Mouse (Mus musculus) G1E (cell line): ENCODE data around the gene Pdzd7. TPM values are rescaled to one million over a fixed set of nuclear protein-coding genes. Genes with fewer than 3 reads are reported as not detected.
A peak's percentile ranks its signal among the peaks of the same experiment; 100 is the strongest.

Source experiments
- ATAC-seq: 2 replicates; pipeline ENCODE4 v1.8.0; 2016; ENCODE audit warnings: mild to moderate bottlenecking; ENCODE audit not compliant: insufficient number of reproducible peaks, poor library complexity, low FRiP score, severe bottlenecking; ENCODE audit errors: extremely low read depth
- DNase-seq: peaks from one replicate; pipeline ENCODE4 v3.0.0; 2012; ENCODE audit warnings: low spot score
- H3K27me3 ChIP-seq: 2 replicates; pipeline ENCODE4 v1.6.1; 2012; ENCODE audit warnings: mild to moderate bottlenecking, low read length, inconsistent platforms; ENCODE audit not compliant: insufficient read depth
- H3K36me3 ChIP-seq: replicated peaks from 2 replicates; pipeline ENCODE3; 2012; ENCODE audit warnings: mild to moderate bottlenecking, inconsistent platforms
- H3K4me1 ChIP-seq: 2 replicates; pipeline ENCODE4 v1.6.1; 2012; ENCODE audit warnings: low read depth, low read length, inconsistent platforms, mixed read lengths; ENCODE audit not compliant: insufficient read depth
- H3K4me3 ChIP-seq: 2 replicates; pipeline ENCODE4 v1.5.1; 2012; ENCODE audit warnings: low read depth, mild to moderate bottlenecking, inconsistent platforms, low read length, moderate library complexity, mixed read lengths
- H3K9me3 ChIP-seq: replicated peaks from 2 replicates; pipeline ENCODE4 v1.6.1; 2012; ENCODE audit warnings: inconsistent platforms
- CTCF ChIP-seq: IDR thresholded peaks from 2 replicates; pipeline ENCODE4 v1.5.1; 2012; ENCODE audit warnings: low read depth, low read length, inconsistent platforms, mixed read lengths
- GATA1 ChIP-seq: IDR thresholded peaks from 2 replicates; pipeline ENCODE4 v1.6.1; 2012; ENCODE audit warnings: borderline replicate concordance, low read length, inconsistent platforms, mixed read lengths
- GATA2 ChIP-seq: IDR thresholded peaks from 2 replicates; pipeline ENCODE4 v1.6.1; 2012; ENCODE audit warnings: low read depth, low read length, inconsistent platforms, borderline replicate concordance
- POLR2AphosphoS5 ChIP-seq: IDR thresholded peaks from 2 replicates; pipeline ENCODE4 v1.6.1; 2012; ENCODE audit warnings: low read depth, low read length, inconsistent platforms; ENCODE audit not compliant: insufficient replicate concordance
- TAL1 ChIP-seq: conservative IDR thresholded peaks from 2 replicates; pipeline ENCODE4 v1.6.1; 2012; ENCODE audit warnings: low read depth, low read length, inconsistent platforms, mixed read lengths
- polyA plus RNA-seq: library from polyadenylated mRNA; stranded (reverse); fragments of >175 nt; gene quantifications from 2 replicates; pipeline ENCODE4 v1.2.3, GENCODE M21; 2012
- total RNA-seq, 2 experiments: library from RNA; stranded (forward) in 1 of 2; stranded (reverse) in 1 of 2; fragments of 200-1000 nt in 1 of 2; fragments of >200 nt in 1 of 2; fragmentation: Nextera tagmentation in 1 of 2; gene quantifications; 2 replicates each; pipeline ENCODE4 v1.2.3; 2014 to 2017

Gene Pdzd7
- total and polyA plus RNA-seq, 3 experiments: 0.04 to 0.05 TPM; not detected in 1

DNA sequence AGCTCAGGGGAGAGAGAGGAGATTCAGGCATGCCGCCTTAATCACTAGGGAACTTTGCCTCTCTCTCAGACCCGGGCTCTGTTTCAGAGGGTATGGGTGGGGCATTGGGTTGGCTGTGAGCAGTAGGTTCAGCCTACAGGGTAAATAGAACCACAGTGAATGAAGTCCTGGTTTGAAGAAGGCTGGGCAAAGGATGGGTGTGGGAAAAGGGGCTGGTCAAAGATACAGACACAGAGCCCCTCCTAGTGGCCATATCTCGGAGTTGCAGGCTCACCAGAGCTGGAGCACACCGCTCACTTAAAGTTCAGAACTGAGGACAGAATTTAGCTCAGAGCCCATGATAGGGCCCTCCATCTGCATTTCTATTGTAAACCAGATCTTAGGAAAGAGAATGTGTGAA is 13.7 kb downstream of the Pdzd7 start:
- H3K9me3 ChIP-seq: no peaks in the 10 kb centered on the region
- no peak overlapping the region for H3K4me3 ChIP-seq
- ATAC-seq: no peak
- H3K36me3 ChIP-seq: peaks cover 19% of the 10 kb centered on the region
- peaks cover 22% of the 10 kb centered on the region for H3K27me3 ChIP-seq
- no peak for DNase-seq
- TF ChIP-seq GATA2: no peak
- TF ChIP-seq CTCF: peak; percentile 28; the same call in 1 of the 2 replicates
- H3K4me1 ChIP-seq: peaks cover 31% of the 10 kb centered on the region

DNA sequence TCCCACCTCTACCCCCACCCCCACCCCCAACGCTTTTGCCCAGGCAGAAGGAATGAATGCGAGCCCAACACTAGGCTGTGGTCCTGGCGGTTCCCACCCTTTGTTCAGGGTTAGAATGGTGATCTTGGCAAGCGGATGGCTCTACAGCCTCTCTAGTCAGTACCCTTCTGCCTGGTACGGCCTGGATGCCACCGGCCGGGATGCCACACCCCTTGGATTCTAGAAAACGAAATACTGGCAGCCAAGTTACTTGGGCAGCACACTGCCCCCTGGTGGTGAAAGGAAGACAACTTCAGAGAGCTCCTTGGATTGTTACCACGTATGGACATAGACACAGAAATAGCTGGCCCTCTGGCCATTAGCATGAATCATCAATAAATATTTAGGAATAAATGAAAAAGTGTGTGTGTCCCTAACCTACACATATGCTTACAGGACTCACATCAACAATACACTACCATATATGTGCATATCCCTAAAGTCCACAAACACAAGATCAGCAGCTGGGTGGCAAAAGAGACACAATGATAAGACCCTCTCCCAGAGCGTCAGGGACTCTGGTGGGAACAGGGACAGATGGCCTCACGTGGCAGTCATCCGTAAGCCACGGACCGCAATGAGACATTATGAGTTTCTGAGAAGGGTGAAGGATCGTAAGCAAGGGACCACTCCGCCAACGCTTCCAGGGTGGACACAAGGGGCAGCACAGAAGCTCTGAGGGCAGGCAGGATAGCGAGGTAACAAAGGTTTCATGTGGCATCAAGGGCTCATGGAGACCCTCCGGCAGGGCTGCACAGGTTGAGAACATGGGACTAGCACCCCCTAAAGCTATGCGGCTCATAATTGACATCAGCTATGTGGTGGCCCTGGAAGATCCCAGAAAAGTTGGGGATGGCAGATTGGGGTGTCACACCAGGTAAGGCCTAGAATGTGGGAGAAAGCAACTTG is 14.5 kb downstream of the Pdzd7 start:
- Histone ChIP-seq H3K36me3 (peaks cover 27% of the 10 kb centered on the region), H3K4me1 (peaks cover 29% of the 10 kb centered on the region), H3K9me3 (no peaks in the 10 kb centered on the region), H3K4me3 (peak overlapping the region; percentile 28; the same call in 1 of the 2 replicates), H3K27me3 (peaks cover 15% of the 10 kb centered on the region)
- TF ChIP-seq CTCF (peak; percentile 76; the same call in 1 of the 2 replicates), GATA2 (no peak)
- ATAC-seq (no peak), DNase-seq (peak; percentile 53)

DNA sequence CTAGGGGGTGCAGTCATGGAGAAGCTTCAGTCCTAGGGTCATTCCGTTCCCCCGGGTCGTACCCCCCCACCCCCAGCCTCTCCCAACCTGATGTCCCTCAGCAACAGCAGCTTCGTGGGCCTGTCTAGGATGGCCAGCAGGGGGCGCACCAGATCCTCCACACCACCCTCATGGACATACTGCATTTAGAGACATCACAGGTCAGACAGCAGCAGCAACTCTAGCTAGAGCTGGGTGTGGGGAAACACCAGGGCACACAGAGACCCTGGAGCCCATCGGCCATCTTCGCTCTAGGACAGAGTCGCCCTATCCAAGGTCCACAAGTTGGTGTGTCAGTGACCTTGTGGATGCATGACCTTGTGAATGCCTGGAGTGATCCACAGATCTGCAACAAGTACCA is 15.4 kb downstream of the Pdzd7 start:
- peaks cover 36% of the 10 kb centered on the region for H3K36me3 ChIP-seq
- peaks cover 5% of the 10 kb centered on the region; the same call in 1 of the 2 replicates for H3K27me3 ChIP-seq
- H3K4me1 ChIP-seq: peaks cover 29% of the 10 kb centered on the region
- no peaks in the 10 kb centered on the region for H3K9me3 ChIP-seq
- no peak for ATAC-seq
- DNase-seq: peak; percentile 59
- H3K4me3 ChIP-seq: no peak overlapping the region
- TF ChIP-seq GATA2 (no peak), POLR2AphosphoS5 (no peak), GATA1 (no peak), TAL1 (no peak), CTCF (peak; percentile 83; the same call in 1 of the 2 replicates)

DNA sequence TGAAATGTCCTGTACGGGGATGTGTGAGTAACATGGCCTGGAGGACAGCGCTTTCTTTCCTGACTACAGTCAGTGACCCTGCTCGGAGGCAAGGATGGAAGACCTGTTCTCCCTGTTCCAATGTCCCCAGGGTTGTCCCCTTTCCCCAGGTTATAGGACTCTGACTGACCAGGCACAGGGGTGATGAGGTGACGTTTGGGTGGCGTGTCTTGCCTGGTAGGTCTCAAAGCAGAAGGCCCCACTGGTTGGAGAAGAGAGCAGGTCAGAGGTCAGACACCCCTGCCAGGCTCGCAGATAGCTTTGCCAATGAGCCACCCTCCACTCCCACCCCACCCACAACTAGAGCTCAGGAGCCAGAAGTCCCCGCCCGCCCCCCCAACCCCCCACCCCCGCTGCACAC is 15.9 kb downstream of the Pdzd7 start:
- Histone ChIP-seq H3K27me3 (peaks cover 5% of the 10 kb centered on the region; the same call in 1 of the 2 replicates), H3K9me3 (no peaks in the 10 kb centered on the region), H3K36me3 (peaks cover 41% of the 10 kb centered on the region), H3K4me1 (peaks cover 31% of the 10 kb centered on the region), H3K4me3 (no peak overlapping the region)
- DNase-seq (no peak), ATAC-seq (no peak)
- no peak for TF ChIP-seq GATA2
- no peak for TF ChIP-seq TAL1
- TF ChIP-seq CTCF: no peak
- no peak for TF ChIP-seq GATA1
- TF ChIP-seq POLR2AphosphoS5: no peak

DNA sequence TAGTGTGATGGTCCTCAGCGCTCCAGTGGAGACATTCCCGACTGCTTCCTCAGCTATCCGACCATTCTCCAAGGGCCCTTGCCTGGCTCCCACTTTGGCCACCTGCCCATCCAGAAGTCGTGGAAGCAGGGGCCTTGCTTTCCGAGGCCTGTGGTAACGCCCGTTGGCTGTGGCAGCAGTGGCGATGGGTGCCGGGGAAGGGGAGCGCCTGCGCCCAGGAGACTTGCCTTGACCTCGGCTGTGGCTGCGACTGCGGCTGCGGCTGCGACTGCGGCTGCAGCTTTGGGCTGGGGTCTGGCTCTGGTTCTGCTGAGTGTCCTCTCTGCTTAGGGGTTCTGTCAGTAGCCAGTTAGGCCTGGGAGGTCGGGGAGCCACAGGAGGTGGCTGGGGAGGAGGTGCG is 16.8 kb downstream of the Pdzd7 start:
- DNase-seq (no peak), ATAC-seq (no peak)
- Histone ChIP-seq H3K4me1 (peaks cover 35% of the 10 kb centered on the region), H3K4me3 (no peak overlapping the region), H3K36me3 (peaks cover 47% of the 10 kb centered on the region), H3K27me3 (peaks cover 5% of the 10 kb centered on the region; the same call in 1 of the 2 replicates), H3K9me3 (no peaks in the 10 kb centered on the region)
- TF ChIP-seq POLR2AphosphoS5 (no peak), GATA2 (no peak), GATA1 (no peak), TAL1 (no peak), CTCF (no peak)

DNA sequence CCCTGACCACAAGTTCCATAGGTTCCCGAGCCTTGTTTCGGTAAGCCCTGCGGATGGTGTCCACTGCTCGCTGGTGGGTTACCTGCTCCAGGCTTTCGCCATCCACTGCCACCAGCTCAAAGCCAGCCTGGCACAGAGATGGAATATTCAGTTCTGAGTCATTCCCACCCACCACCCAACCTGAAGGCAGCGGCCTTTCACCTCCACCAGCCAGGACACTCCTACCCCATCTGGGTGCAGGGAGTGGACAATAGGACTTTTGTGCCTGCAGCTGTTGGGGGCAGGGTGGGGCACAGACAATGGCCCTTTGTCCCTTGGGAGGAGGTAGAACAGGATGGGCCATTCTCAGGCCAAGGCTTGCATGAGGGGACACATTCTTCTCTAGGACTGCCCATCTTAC is 17.7 kb downstream of the Pdzd7 start:
- Histone ChIP-seq H3K36me3 (peaks cover 53% of the 10 kb centered on the region), H3K9me3 (no peaks in the 10 kb centered on the region), H3K27me3 (peaks cover 3% of the 10 kb centered on the region; the same call in 1 of the 2 replicates), H3K4me3 (no peak overlapping the region), H3K4me1 (peaks cover 39% of the 10 kb centered on the region)
- DNase-seq: no peak
- ATAC-seq: no peak
- TF ChIP-seq CTCF (no peak), TAL1 (no peak), POLR2AphosphoS5 (no peak), GATA2 (no peak), GATA1 (no peak)
